Mouse (Mus musculus): ENCODE results near the gene Vcl. TPM values are rescaled to one million over a fixed set of nuclear protein-coding genes. Genes with fewer than 3 reads are reported as not detected.

Vcl gene
- polyA plus RNA-seq, 1 experiment = 129 TPM

DNA sequence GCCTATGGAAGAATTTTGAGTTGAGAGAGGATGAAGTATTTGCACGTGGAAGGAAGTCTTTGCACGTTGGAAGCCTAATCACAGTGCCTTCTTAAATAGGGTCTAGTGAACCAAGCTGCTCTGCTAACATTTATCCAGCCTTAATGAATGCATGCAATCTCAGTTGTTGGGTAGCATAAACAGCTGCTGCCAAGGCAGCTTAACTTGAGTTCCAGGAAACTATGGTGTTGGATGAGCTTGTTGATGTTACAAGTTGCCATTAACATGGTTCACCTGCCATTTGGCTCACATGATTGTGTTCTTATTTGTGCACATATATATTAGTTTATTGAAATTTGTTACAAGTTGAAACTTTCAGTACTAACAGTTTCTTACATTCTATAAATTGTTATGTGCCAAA lies 29.8 kb downstream of the Vcl start:
- TF ChIP-seq MYOG (IDR thresholded peaks at IDR 0.05; ENCODE audit: control insufficient read depth, extremely low read depth, insufficient read length) (no peak), USF1 (IDR thresholded peaks at IDR 0.05; ENCODE audit: low read depth) (no peak), FOSL1 (IDR thresholded peaks at IDR 0.05; ENCODE audit: insufficient read depth, low read length, poor library complexity, severe bottlenecking) (no peak), CEBPB (IDR thresholded peaks at IDR 0.05; ENCODE audit: low read depth) (no peak), MAX (IDR thresholded peaks at IDR 0.05) (no peak), CTCF (IDR thresholded peaks at IDR 0.05; ENCODE audit: control insufficient read depth, insufficient read depth, insufficient read length) (no peak), MYOD1 (IDR thresholded peaks at IDR 0.05; ENCODE audit: control insufficient read depth, insufficient read length, low read depth) (no peak)
- no peak overlapping the region for H3ac ChIP-seq (ENCODE audit: control insufficient read depth, insufficient read length, low read depth)
- no peaks in the 10 kb centered on the region for H3K27me3 ChIP-seq (ENCODE audit: control insufficient read depth, insufficient read depth, insufficient read length)
- H3K79me2 ChIP-seq (ENCODE audit: control insufficient read depth, insufficient read depth) = peaks cover 100% of the 10 kb centered on the region
- no peak overlapping the region for H3K4me3 ChIP-seq (ENCODE audit: insufficient read depth, poor library complexity, severe bottlenecking)
- peaks cover 97% of the 10 kb centered on the region for H3K79me3 ChIP-seq (ENCODE audit: low read depth)
- peaks cover 18% of the 10 kb centered on the region for H3K36me3 ChIP-seq (ENCODE audit: control insufficient read depth, insufficient read depth)

- Histone ChIP-seq H3K36me3 (ENCODE audit: control insufficient read depth, insufficient read depth) (peaks cover 22% of the 10 kb centered on the region), H3K27me3 (ENCODE audit: control insufficient read depth, insufficient read depth, insufficient read length) (no peaks in the 10 kb centered on the region), H3ac (ENCODE audit: control insufficient read depth, insufficient read length, low read depth) (no peak overlapping the region), H3K79me3 (ENCODE audit: low read depth) (peaks cover 96% of the 10 kb centered on the region), H3K4me3 (ENCODE audit: insufficient read depth, poor library complexity, severe bottlenecking) (no peak overlapping the region), H3K79me2 (ENCODE audit: control insufficient read depth, insufficient read depth) (peaks cover 100% of the 10 kb centered on the region)
- no peak for TF ChIP-seq CTCF (IDR thresholded peaks at IDR 0.05; ENCODE audit: control insufficient read depth, insufficient read depth, insufficient read length)
- TF ChIP-seq MAX (IDR thresholded peaks at IDR 0.05) = no peak
- no peak for TF ChIP-seq FOSL1 (IDR thresholded peaks at IDR 0.05; ENCODE audit: insufficient read depth, low read length, poor library complexity, severe bottlenecking)
- no peak for TF ChIP-seq MYOD1 (IDR thresholded peaks at IDR 0.05; ENCODE audit: control insufficient read depth, insufficient read length, low read depth)
- TF ChIP-seq CEBPB (IDR thresholded peaks at IDR 0.05; ENCODE audit: low read depth) = no peak
- no peak for TF ChIP-seq USF1 (IDR thresholded peaks at IDR 0.05; ENCODE audit: low read depth)
- TF ChIP-seq MYOG (IDR thresholded peaks at IDR 0.05; ENCODE audit: control insufficient read depth, extremely low read depth, insufficient read length) = no peak
Measured at GRCm38 (mm10) chr14:20962466-20962865, 33.3 kb downstream of the Vcl start.

GRCm38 (mm10) chr14:20962906-20963305 lies 33.7 kb downstream of the Vcl start:
- TF ChIP-seq MYOG (IDR thresholded peaks at IDR 0.05; ENCODE audit: control insufficient read depth, extremely low read depth, insufficient read length) (no peak), FOSL1 (IDR thresholded peaks at IDR 0.05; ENCODE audit: insufficient read depth, low read length, poor library complexity, severe bottlenecking) (no peak), MAX (IDR thresholded peaks at IDR 0.05) (no peak), CTCF (IDR thresholded peaks at IDR 0.05; ENCODE audit: control insufficient read depth, insufficient read depth, insufficient read length) (no peak), MYOD1 (IDR thresholded peaks at IDR 0.05; ENCODE audit: control insufficient read depth, insufficient read length, low read depth) (no peak), USF1 (IDR thresholded peaks at IDR 0.05; ENCODE audit: low read depth) (no peak), CEBPB (IDR thresholded peaks at IDR 0.05; ENCODE audit: low read depth) (no peak)
- Histone ChIP-seq H3ac (ENCODE audit: control insufficient read depth, insufficient read length, low read depth) (no peak overlapping the region), H3K79me3 (ENCODE audit: low read depth) (peaks cover 93% of the 10 kb centered on the region), H3K36me3 (ENCODE audit: control insufficient read depth, insufficient read depth) (peaks cover 21% of the 10 kb centered on the region), H3K79me2 (ENCODE audit: control insufficient read depth, insufficient read depth) (peaks cover 100% of the 10 kb centered on the region), H3K27me3 (ENCODE audit: control insufficient read depth, insufficient read depth, insufficient read length) (no peaks in the 10 kb centered on the region), H3K4me3 (ENCODE audit: insufficient read depth, poor library complexity, severe bottlenecking) (no peak overlapping the region)

DNA sequence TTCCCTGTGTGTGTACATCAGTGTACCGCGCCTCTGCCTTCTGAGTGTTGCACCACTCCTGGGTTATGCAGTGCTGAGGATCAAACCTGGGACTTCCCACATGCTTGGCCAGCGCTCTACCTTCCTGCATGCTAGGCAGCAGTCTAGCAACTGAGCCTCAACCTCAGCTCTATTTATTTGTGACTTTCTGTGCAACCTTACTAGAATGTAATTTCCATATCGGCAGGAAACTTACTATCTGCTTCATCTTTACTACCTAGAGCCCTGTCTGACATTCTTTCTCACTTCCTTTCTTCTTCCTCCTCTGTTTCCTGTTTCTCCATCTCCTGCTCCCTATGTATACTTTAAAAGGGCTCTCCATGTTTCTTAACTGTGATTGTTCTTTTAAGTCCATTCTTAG lies 34.7 kb downstream of the Vcl start:
- H3ac ChIP-seq (ENCODE audit: control insufficient read depth, insufficient read length, low read depth) = no peak overlapping the region
- TF ChIP-seq CTCF (IDR thresholded peaks at IDR 0.05; ENCODE audit: control insufficient read depth, insufficient read depth, insufficient read length) (no peak), MYOG (IDR thresholded peaks at IDR 0.05; ENCODE audit: control insufficient read depth, extremely low read depth, insufficient read length) (no peak), MYOD1 (IDR thresholded peaks at IDR 0.05; ENCODE audit: control insufficient read depth, insufficient read length, low read depth) (no peak), CEBPB (IDR thresholded peaks at IDR 0.05; ENCODE audit: low read depth) (no peak), USF1 (IDR thresholded peaks at IDR 0.05; ENCODE audit: low read depth) (no peak), FOSL1 (IDR thresholded peaks at IDR 0.05; ENCODE audit: insufficient read depth, low read length, poor library complexity, severe bottlenecking) (no peak), MAX (IDR thresholded peaks at IDR 0.05) (no peak)
- H3K4me3 ChIP-seq (ENCODE audit: insufficient read depth, poor library complexity, severe bottlenecking) = no peak overlapping the region
- no peaks in the 10 kb centered on the region for H3K27me3 ChIP-seq (ENCODE audit: control insufficient read depth, insufficient read depth, insufficient read length)
- peaks cover 100% of the 10 kb centered on the region for H3K79me2 ChIP-seq (ENCODE audit: control insufficient read depth, insufficient read depth)
- peaks cover 27% of the 10 kb centered on the region for H3K36me3 ChIP-seq (ENCODE audit: control insufficient read depth, insufficient read depth)
- H3K79me3 ChIP-seq (ENCODE audit: low read depth) = peaks cover 91% of the 10 kb centered on the region

GRCm38 (mm10) chr14:20964285-20964684 lies 35.1 kb downstream of the Vcl start:
- H3K79me2 ChIP-seq (ENCODE audit: control insufficient read depth, insufficient read depth) = peaks cover 100% of the 10 kb centered on the region
- TF ChIP-seq CTCF (IDR thresholded peaks at IDR 0.05; ENCODE audit: control insufficient read depth, insufficient read depth, insufficient read length) (no peak), CEBPB (IDR thresholded peaks at IDR 0.05; ENCODE audit: low read depth) (no peak), FOSL1 (IDR thresholded peaks at IDR 0.05; ENCODE audit: insufficient read depth, low read length, poor library complexity, severe bottlenecking) (no peak)
- H3ac ChIP-seq (ENCODE audit: control insufficient read depth, insufficient read length, low read depth) = no peak overlapping the region
- no peaks in the 10 kb centered on the region for H3K27me3 ChIP-seq (ENCODE audit: control insufficient read depth, insufficient read depth, insufficient read length)
- peaks cover 31% of the 10 kb centered on the region for H3K36me3 ChIP-seq (ENCODE audit: control insufficient read depth, insufficient read depth)
- H3K4me3 ChIP-seq (ENCODE audit: insufficient read depth, poor library complexity, severe bottlenecking) = no peak overlapping the region
- peaks cover 91% of the 10 kb centered on the region for H3K79me3 ChIP-seq (ENCODE audit: low read depth)
